Mouse (Mus musculus) common myeloid progenitor, adult 5-6 weeks (primary cell): ENCODE measurements at regions not wholly inside any gene's neighbourhood (a gene's known extent, or its start where the extent isn't known, plus 50 kb on each side); places are given as distances from the start of the nearest gene placed in this dataset.
"Not testable (repeated sequence)": the region's sequence is repeated elsewhere in the genome, so short reads cannot be mapped to it uniquely, and the experiment has no call there.

Experiments used
- ATAC-seq: replicated peaks from 2 replicates; pipeline ENCODE4 v1.8.0; 2016; ENCODE audit warnings: low read depth, mild to moderate bottlenecking, moderate TSS enrichment, inconsistent platforms; ENCODE audit not compliant: poor library complexity, severe bottlenecking

DNA sequence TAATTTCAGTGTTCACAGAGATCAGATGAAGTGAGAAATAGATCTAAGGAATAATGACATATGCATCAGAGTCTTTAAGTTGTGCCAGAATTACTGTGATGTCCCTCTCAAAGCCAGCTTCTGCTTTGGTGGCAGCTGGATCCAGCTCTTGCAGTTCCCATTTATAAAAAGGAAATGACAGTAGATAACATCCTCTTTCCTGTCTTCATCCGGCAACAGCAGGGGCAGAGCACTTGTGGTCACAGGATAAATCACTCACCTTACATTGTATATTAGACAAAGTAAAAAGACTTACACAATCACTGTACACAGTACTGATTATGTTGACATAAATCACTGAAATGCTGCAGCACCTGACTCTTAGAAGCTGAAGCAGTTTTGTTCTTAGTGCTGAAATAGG, 1214.2 kb downstream of the Adam6a start:
- ATAC-seq: peak; percentile 81

DNA sequence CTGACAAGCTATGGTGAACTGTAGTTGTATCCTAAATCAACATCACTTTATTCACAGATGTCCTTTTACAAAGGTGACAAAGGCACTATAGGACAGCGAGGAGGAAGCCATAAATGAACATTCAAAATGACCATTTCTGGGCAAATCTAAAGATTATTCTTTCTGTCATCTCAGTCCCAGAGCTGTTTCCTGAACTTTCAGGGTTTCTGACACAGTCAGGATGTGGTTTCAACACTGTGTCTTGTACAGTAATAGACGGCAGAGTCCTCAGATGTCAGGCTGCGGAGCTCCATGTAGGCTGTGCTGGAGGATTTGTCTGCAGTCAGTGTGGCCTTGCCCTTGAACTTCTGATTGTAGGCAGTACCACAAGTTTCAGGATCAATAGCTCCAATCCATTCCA, 1220.5 kb downstream of the Adam6a start:
- peak; percentile 90 for ATAC-seq

GRCm38 (mm10) chr12:114775414-114775813, 1231.7 kb downstream of the Adam6a start:
- peak; percentile 78 for ATAC-seq

DNA sequence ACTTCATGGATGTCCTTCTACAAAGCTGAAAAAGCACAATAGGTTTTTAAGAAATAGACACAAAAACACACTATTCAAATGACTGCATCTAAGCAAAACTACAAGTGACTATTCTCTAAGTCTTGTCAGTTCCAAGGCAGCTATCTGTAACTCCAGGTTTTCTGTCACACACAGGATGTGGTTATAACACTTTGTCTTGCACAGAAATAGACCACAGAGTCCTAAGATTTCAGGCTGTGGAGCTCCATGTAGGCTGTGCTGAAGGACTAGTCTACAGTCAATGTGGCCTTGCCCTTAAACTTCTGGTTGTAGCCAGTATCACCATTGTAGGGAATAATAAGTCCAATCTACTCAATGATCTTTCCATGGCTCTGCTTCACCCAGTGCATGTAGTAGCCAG, 1243.1 kb upstream of the Zfp386 start:
- ATAC-seq: peak; percentile 99

DNA sequence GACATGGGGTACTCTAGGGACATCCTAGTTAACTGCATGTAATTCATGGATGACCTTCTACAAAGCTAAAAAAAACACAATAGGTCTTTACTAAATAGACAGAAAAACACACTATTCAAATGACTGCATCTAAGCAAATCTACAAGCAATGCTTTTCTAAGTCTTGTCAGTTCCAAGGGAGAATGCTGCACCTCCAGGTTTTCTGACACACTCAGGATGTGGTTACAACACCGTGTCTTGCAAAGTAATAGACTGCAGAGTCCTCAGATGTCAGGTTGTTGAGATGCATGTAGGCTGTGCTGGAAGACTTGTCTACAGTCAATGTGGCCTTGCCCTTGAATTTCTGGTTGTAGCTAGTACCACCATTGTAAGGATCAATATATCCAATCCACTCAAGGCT, 1238.3 kb upstream of the Zfp386 start:
- no peak for ATAC-seq

- not testable (repeated sequence) for ATAC-seq
These were observed 1230.7 kb upstream of the Zfp386 start for GRCm38 (mm10) chr12:114816858-114817257.

DNA sequence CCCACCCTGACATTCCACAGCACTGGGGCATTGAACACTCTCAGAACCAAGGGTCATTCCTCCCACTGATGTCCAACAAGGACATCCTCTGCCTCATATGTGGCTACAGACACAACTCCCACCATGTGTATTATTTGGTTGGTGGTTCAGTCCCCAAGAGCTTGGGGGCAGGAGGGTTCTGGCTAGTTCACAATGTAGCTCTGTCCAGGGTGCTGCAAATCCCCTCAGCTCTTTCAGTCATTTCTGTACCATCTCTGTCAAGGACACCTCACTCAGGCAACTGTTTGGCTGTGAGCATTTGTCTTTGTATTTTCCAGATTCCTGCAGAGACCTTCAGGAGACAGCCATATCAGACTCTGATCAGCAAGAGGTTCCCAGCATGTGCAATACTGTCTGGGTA, 1214.6 kb upstream of the Zfp386 start:
- no peak for ATAC-seq
